Mouse (Mus musculus) ES-E14 (cell line): ENCODE data around the gene Pip4k2b. TPM values are rescaled to one million over a fixed set of nuclear protein-coding genes. Genes with fewer than 3 reads are reported as not detected.
"Not testable (repeated sequence)": the region's sequence is repeated elsewhere in the genome, so short reads cannot be mapped to it uniquely, and the experiment has no call there.

Experiments used
- DNase-seq: peaks from one replicate; pipeline ENCODE4 v3.0.0-alpha.2; 2013; ENCODE audit warnings: low read depth, low spot score
- H3K27ac ChIP-seq: 2 replicates; pipeline ENCODE4 v1.5.1; 2012; ENCODE audit warnings: low read depth, mild to moderate bottlenecking, low read length, moderate library complexity, mixed read lengths; ENCODE audit not compliant: poor library complexity, insufficient read depth, severe bottlenecking
- H3K36me3 ChIP-seq: 2 replicates; pipeline ENCODE4 v1.6.1; 2012; ENCODE audit warnings: mild to moderate bottlenecking, low read length, moderate library complexity, mixed read lengths; ENCODE audit not compliant: control insufficient read depth, poor library complexity, insufficient read depth, severe bottlenecking
- H3K4me1 ChIP-seq, 2 experiments: fragments of 150-350 bp in 1 of 2; sonication (generic) in 1 of 2; 2 replicates each; pipeline ENCODE4 v1.6.1; 2012; ENCODE audit warnings: low read length in 2 of 2, mild to moderate bottlenecking in 1 of 2, mixed read lengths in 1 of 2; ENCODE audit not compliant: control insufficient read depth in 2 of 2, insufficient read depth in 2 of 2, poor library complexity in 1 of 2
- H3K4me3 ChIP-seq, 2 experiments: fragments of 150-350 bp in 1 of 2; sonication (generic) in 1 of 2; 2 replicates each; pipeline ENCODE4 v1.5.1; 2012; ENCODE audit warnings: low read length in 2 of 2, low read depth in 1 of 2, mild to moderate bottlenecking in 1 of 2, mixed read lengths in 1 of 2; ENCODE audit not compliant: insufficient read depth in 1 of 2, poor library complexity in 1 of 2, severe bottlenecking in 1 of 2
- H3K9ac ChIP-seq: 2 replicates; pipeline ENCODE4 v1.6.1; 2012; ENCODE audit warnings: low read depth, mild to moderate bottlenecking, low read length, mixed read lengths; ENCODE audit not compliant: poor library complexity, insufficient read depth, severe bottlenecking
- H3K9me3 ChIP-seq: fragments of 150-350 bp; sonication (generic); 2 replicates; pipeline ENCODE4 v1.6.1; 2012; ENCODE audit warnings: low read depth, mild to moderate bottlenecking, low read length; ENCODE audit not compliant: control insufficient read depth, insufficient read depth
- CHD2 ChIP-seq: IDR thresholded peaks from 2 replicates; pipeline ENCODE4 v1.6.1; 2014; ENCODE audit warnings: mild to moderate bottlenecking, low read depth, low read length, inconsistent platforms
- HCFC1 ChIP-seq: IDR thresholded peaks from 2 replicates; pipeline ENCODE4 v1.6.1; 2012; ENCODE audit warnings: low read length, inconsistent platforms, borderline replicate concordance; ENCODE audit not compliant: insufficient read depth
- MAFK ChIP-seq: IDR thresholded peaks from 2 replicates; pipeline ENCODE4 v1.6.1; 2014; ENCODE audit warnings: mild to moderate bottlenecking, low read depth, low read length, inconsistent platforms; ENCODE audit not compliant: insufficient read depth
- ZC3H11A ChIP-seq: IDR thresholded peaks from 2 replicates; pipeline ENCODE4 v1.6.1; 2012; ENCODE audit warnings: low read depth, mild to moderate bottlenecking, inconsistent platforms, low read length, borderline replicate concordance
- ZNF384 ChIP-seq: IDR thresholded peaks from 2 replicates; pipeline ENCODE4 v1.6.1; 2012; ENCODE audit warnings: low read depth, low read length, inconsistent platforms
- in situ Hi-C, 2 experiments: fragments of 600-800 bp; cut with MboI; formaldehyde crosslinking; loops; one replicate each; pipeline ENCODE4 v1.15.1; 2025; ENCODE audit warnings: low sequenced_read_pairs in 2 of 2, inconsistent platforms in 1 of 2; ENCODE audit not compliant: unreplicated experiment in 2 of 2
- total RNA-seq: library from RNA; depleted of rRNA; stranded (reverse); fragments of 300-350 nt; gene quantifications from 2 replicates; pipeline ENCODE4 v1.2.3, GENCODE M21; 2012; rRNA removed

Gene Pip4k2b
- total RNA-seq, result 26.5 and 31.3 TPM in 2 replicates

DNA sequence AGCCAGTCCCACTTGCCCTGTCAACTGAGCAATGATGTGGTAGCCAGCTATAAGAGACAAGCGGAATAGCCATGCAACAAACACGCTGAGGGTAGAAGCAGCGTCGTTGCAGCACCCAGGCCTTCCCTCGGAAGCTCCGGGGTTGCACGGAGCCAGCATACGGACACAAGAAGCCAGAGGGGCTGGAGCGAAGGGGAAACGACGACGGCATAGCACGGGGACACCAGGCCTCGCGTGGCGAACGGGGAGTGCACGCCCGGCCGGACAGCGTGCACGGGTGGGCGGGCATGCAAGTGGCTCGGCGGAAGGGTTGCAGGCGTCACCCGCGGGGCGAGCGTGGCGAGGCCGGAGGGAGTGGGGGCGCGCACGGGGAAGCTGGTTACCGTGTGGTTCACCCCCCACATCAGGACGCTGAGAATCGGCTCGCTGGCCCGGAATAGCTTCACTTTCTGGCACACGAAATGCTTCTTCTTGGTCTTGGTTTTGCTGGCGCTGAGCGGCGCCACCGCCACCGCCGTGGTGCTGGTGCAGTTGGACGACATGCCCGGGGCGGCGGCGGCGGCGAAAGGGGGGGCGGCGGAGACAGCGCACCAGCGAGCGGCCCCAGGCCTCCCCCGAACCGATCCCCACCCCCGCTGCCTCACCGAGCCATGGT lies at the start of gene Pip4k2b:
Gene Pip4k2b, minus strand, starts transcription at position 642 of the 655 bp plus-strand sequence.
- Histone ChIP-seq H3K4me1 (peaks cover 0 to 27% of the 10 kb centered on the region in 2 experiments; a peak in 2 of 4 replicates), H3K4me3 (peak within 1 kb of the TSS; percentile 91 to 98), H3K9ac (peak within 1 kb of the TSS; percentile 93), H3K36me3 (peaks cover 5% of the 10 kb centered on the region; the same call in 1 of the 2 replicates), H3K27ac (peak within 1 kb of the TSS; percentile 93), H3K9me3 (no peaks in the 10 kb centered on the region)
- no peak for TF ChIP-seq ZNF384
- TF ChIP-seq ZC3H11A, result no peak
- no peak for TF ChIP-seq HCFC1
- TF ChIP-seq MAFK, result no peak
- no peak for TF ChIP-seq CHD2
- in situ Hi-C loops, result no loop called here
- DNase-seq, result no peak

DNA sequence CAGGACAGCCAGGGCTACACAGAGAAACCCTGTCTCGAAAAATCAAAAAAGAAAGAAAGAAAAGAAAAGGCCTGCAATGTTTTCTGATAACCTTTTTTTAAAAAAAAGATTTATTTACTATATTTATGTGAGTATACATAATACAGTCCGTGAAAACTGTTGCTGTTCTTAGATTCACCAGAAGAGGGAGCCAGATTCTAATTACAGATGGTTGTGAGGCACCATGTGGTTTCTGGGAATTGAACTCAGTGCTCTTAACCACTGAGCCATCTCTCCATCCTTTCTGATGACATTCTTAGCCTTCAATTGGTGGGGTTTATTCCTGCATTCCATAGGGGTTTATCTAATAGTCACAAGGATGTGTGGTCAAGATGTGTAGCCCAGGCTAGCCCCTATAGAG lies 48.7 kb upstream of the Pip4k2b start:
- H3K4me3 ChIP-seq, result no peak overlapping the region
- H3K4me1 ChIP-seq, result peaks cover 5 to 16% of the 10 kb centered on the region in 2 experiments; a peak in 3 of 4 replicates
- in situ Hi-C loops, result no loop called here
- H3K9me3 ChIP-seq, result no peaks in the 10 kb centered on the region
- DNase-seq, result peak; percentile 72
- TF ChIP-seq MAFK (no peak), ZNF384 (peak; percentile 62)
- no peak overlapping the region; the same call in 1 of the 2 replicates for H3K9ac ChIP-seq
- H3K36me3 ChIP-seq, result no peaks in the 10 kb centered on the region
- no peak overlapping the region; the same call in 1 of the 2 replicates for H3K27ac ChIP-seq

DNA sequence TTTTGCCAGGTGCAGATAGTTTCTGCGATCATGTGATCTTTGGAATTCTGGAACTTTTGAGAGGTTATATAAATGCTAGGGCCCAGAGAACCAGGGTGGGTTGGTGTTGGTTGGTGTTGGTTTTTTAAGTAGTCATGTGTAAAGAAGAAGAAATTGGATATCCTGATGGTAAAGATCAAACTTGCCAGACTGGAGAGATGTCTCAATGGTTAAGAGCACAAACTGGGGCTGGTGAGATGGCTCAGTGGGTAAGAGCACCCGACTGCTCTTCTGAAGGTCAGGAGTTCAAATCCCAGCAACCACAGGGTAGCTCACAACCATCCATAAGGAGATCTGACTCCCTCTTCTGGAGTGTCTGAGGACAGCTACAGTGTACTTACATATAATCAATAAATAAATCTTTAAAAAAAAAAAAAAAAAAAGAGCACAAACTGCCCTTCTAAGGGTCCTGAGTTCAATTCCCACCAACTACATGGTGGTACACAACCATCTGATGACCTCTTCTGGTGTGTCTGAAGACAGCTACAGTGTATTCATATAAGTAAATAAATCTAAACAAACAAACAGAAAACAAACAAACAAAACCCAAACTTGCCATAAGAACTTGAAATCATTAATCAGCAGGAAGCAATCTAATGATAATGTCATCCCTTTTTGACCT lies 46.4 kb upstream of the Pip4k2b start:
- H3K36me3 ChIP-seq, in situ Hi-C loops, H3K9ac ChIP-seq, H3K4me3 ChIP-seq, H3K27ac ChIP-seq, H3K9me3 ChIP-seq, DNase-seq: not testable (repeated sequence)
- peaks cover 5 to 16% of the 10 kb centered on the region in 2 experiments; a peak in 3 of 4 replicates for H3K4me1 ChIP-seq
- TF ChIP-seq ZNF384, result 0 out of 2 replicates have a peak, but pooled peaks have one; percentile 17

DNA sequence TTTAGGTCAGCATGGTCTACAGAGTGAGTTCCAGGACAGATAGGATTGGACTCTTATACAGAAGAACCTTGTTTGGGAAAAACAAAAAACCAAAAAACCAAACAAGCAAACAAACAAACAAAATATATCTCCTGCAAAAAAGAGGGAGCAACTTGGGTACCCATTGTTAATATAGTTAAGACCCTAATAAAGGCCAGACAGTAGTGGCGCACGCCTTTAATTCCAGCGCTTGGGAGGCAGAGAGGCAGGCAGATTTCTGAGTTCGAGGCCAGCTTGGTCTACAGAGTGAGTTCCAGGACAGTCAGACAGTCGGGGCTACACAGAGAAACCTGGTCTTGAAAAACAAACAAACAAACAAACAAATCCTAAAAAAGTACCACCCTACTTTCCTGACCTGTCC lies 45.2 kb upstream of the Pip4k2b start:
- in situ Hi-C loops, result no loop called here
- Histone ChIP-seq H3K27ac (no peak overlapping the region), H3K4me1 (peaks cover 5 to 12% of the 10 kb centered on the region in 2 experiments; a peak in 3 of 4 replicates), H3K4me3 (no peak overlapping the region), H3K9ac (no peak overlapping the region), H3K36me3 (no peaks in the 10 kb centered on the region), H3K9me3 (no peaks in the 10 kb centered on the region)
- DNase-seq, result no peak
- TF ChIP-seq ZNF384, result no peak
- no peak for TF ChIP-seq CHD2
- TF ChIP-seq ZC3H11A, result no peak
- TF ChIP-seq HCFC1, result no peak
- no peak for TF ChIP-seq MAFK
